Mouse (Mus musculus): ENCODE results near the gene Gm29609. TPM values are rescaled to one million over a fixed set of nuclear protein-coding genes. Genes with fewer than 3 reads are reported as not detected.
A peak's percentile ranks its signal among the peaks of the same experiment; 100 is the strongest.
"Not testable (repeated sequence)": the region's sequence is repeated elsewhere in the genome, so short reads cannot be mapped to it uniquely, and the experiment has no call there.

The Gm29609 gene
- polyA plus RNA-seq, 1 experiment, result 2.6 TPM

GRCm38 (mm10) chr5:31218294-31218693 is 38.6 kb upstream of the Gm29609 start:
- Histone ChIP-seq H3K27me3 (ENCODE audit: control insufficient read depth, insufficient read depth, insufficient read length) (no peaks in the 10 kb centered on the region), H3K4me3 (no peak overlapping the region), H3K4me2 (ENCODE audit: low read depth) (peak overlapping the region; percentile 82), H3K36me3 (ENCODE audit: control insufficient read depth, insufficient read depth) (no peaks in the 10 kb centered on the region), H3K79me2 (ENCODE audit: control insufficient read depth, insufficient read depth) (peaks cover 69% of the 10 kb centered on the region), H3ac (ENCODE audit: control insufficient read depth, insufficient read length) (no peak overlapping the region)
- no peak for TF ChIP-seq MAX (IDR thresholded peaks at IDR 0.05; ENCODE audit: low read depth)
- no peak for TF ChIP-seq MYOD1 (IDR thresholded peaks at IDR 0.05; ENCODE audit: control insufficient read depth in 1 of 3, insufficient read length in 2 of 3, low read depth in 2 of 3)
- TF ChIP-seq SRF (IDR thresholded peaks at IDR 0.05; ENCODE audit: control insufficient read depth, insufficient read length, low read depth), result no peak
- no peak for TF ChIP-seq POLR2A (IDR thresholded peaks at IDR 0.05; ENCODE audit: insufficient read length, low read depth)

GRCm38 (mm10) chr5:31216554-31216953 is 36.8 kb upstream of the Gm29609 start:
- not testable (repeated sequence) for H3K36me3 ChIP-seq (ENCODE audit: control insufficient read depth, insufficient read depth); H3K4me2 ChIP-seq (ENCODE audit: low read depth); H3K27me3 ChIP-seq (ENCODE audit: control insufficient read depth, insufficient read depth, insufficient read length); H3K4me3 ChIP-seq; H3ac ChIP-seq (ENCODE audit: control insufficient read depth, insufficient read length)
- peaks cover 86% of the 10 kb centered on the region for H3K79me2 ChIP-seq (ENCODE audit: control insufficient read depth, insufficient read depth)

- Histone ChIP-seq H3K4me3 (no peak overlapping the region), H3K36me3 (ENCODE audit: control insufficient read depth, insufficient read depth) (peaks cover 32% of the 10 kb centered on the region), H3ac (ENCODE audit: control insufficient read depth, insufficient read length) (no peak overlapping the region), H3K4me2 (ENCODE audit: low read depth) (no peak overlapping the region), H3K79me2 (ENCODE audit: control insufficient read depth, insufficient read depth) (peaks cover 25% of the 10 kb centered on the region), H3K27me3 (ENCODE audit: control insufficient read depth, insufficient read depth, insufficient read length) (no peaks in the 10 kb centered on the region)
- TF ChIP-seq REST (IDR thresholded peaks at IDR 0.05; ENCODE audit: insufficient read depth, insufficient read length), result no peak
- no peak for TF ChIP-seq USF1 (IDR thresholded peaks at IDR 0.05; ENCODE audit: low read depth)
- TF ChIP-seq TCF12 (IDR thresholded peaks at IDR 0.05; ENCODE audit: insufficient read depth, poor library complexity, severe bottlenecking), result no peak
- no peak for TF ChIP-seq POLR2A (IDR thresholded peaks at IDR 0.05; ENCODE audit: insufficient read length, low read depth)
- TF ChIP-seq MAX (IDR thresholded peaks at IDR 0.05; ENCODE audit: low read depth), result no peak
- no peak for TF ChIP-seq MYOG (IDR thresholded peaks at IDR 0.05; ENCODE audit: control insufficient read depth in 1 of 3, insufficient read depth in 1 of 3, insufficient read length in 2 of 3, low read depth in 2 of 3)
- TF ChIP-seq POLR2AphosphoS2 (IDR thresholded peaks at IDR 0.05; ENCODE audit: insufficient read length, low read depth), result no peak
- no peak for TF ChIP-seq TCF3 (IDR thresholded peaks at IDR 0.05; ENCODE audit: insufficient read length, low read depth)
These were observed 24.7 kb upstream of the Gm29609 start for GRCm38 (mm10) chr5:31204421-31204820.

GRCm38 (mm10) chr5:31203866-31204265 is 24.2 kb upstream of the Gm29609 start:
- no peak overlapping the region for H3K4me2 ChIP-seq (ENCODE audit: low read depth)
- no peaks in the 10 kb centered on the region for H3K27me3 ChIP-seq (ENCODE audit: control insufficient read depth, insufficient read depth, insufficient read length)
- peaks cover 20% of the 10 kb centered on the region for H3K79me2 ChIP-seq (ENCODE audit: control insufficient read depth, insufficient read depth)
- TF ChIP-seq REST (IDR thresholded peaks at IDR 0.05; ENCODE audit: insufficient read depth, insufficient read length) (no peak), POLR2A (IDR thresholded peaks at IDR 0.05; ENCODE audit: insufficient read length, low read depth) (no peak), E2F4 (IDR thresholded peaks at IDR 0.05; ENCODE audit: insufficient read depth) (no peak), USF1 (IDR thresholded peaks at IDR 0.05; ENCODE audit: low read depth) (no peak), MYOD1 (IDR thresholded peaks at IDR 0.05; ENCODE audit: control insufficient read depth in 1 of 3, insufficient read length in 2 of 3, low read depth in 2 of 3) (no peak), TCF3 (IDR thresholded peaks at IDR 0.05; ENCODE audit: insufficient read length, low read depth) (no peak), POLR2AphosphoS2 (IDR thresholded peaks at IDR 0.05; ENCODE audit: insufficient read length, low read depth) (no peak), MYOG (IDR thresholded peaks at IDR 0.05; ENCODE audit: control insufficient read depth in 1 of 3, insufficient read depth in 1 of 3, insufficient read length in 2 of 3, low read depth in 2 of 3) (no peak), TCF12 (IDR thresholded peaks at IDR 0.05; ENCODE audit: insufficient read depth, poor library complexity, severe bottlenecking) (no peak), CEBPB (IDR thresholded peaks at IDR 0.05; ENCODE audit: insufficient read depth, poor library complexity, severe bottlenecking) (no peak), SRF (IDR thresholded peaks at IDR 0.05; ENCODE audit: control insufficient read depth, insufficient read length, low read depth) (no peak), MAX (IDR thresholded peaks at IDR 0.05; ENCODE audit: low read depth) (no peak)
- no peak overlapping the region for H3ac ChIP-seq (ENCODE audit: control insufficient read depth, insufficient read length)
- H3K4me3 ChIP-seq, result no peak overlapping the region
- H3K36me3 ChIP-seq (ENCODE audit: control insufficient read depth, insufficient read depth), result peaks cover 37% of the 10 kb centered on the region

GRCm38 (mm10) chr5:31202933-31203332 is 23.2 kb upstream of the Gm29609 start:
- TF ChIP-seq SRF (IDR thresholded peaks at IDR 0.05; ENCODE audit: control insufficient read depth, insufficient read length, low read depth), result no peak
- TF ChIP-seq POLR2AphosphoS2 (IDR thresholded peaks at IDR 0.05; ENCODE audit: insufficient read length, low read depth), result no peak
- no peak for TF ChIP-seq TCF3 (IDR thresholded peaks at IDR 0.05; ENCODE audit: insufficient read length, low read depth)
- no peak for TF ChIP-seq POLR2A (IDR thresholded peaks at IDR 0.05; ENCODE audit: insufficient read length, low read depth)
- TF ChIP-seq CEBPB (IDR thresholded peaks at IDR 0.05; ENCODE audit: insufficient read depth, poor library complexity, severe bottlenecking), result no peak
- no peak for TF ChIP-seq REST (IDR thresholded peaks at IDR 0.05; ENCODE audit: insufficient read depth, insufficient read length)
- TF ChIP-seq E2F4 (IDR thresholded peaks at IDR 0.05; ENCODE audit: insufficient read depth), result no peak
- TF ChIP-seq USF1 (IDR thresholded peaks at IDR 0.05; ENCODE audit: low read depth), result no peak
- no peak for TF ChIP-seq TCF12 (IDR thresholded peaks at IDR 0.05; ENCODE audit: insufficient read depth, poor library complexity, severe bottlenecking)
- no peak for TF ChIP-seq MAX (IDR thresholded peaks at IDR 0.05; ENCODE audit: low read depth)
- TF ChIP-seq MYOG (IDR thresholded peaks at IDR 0.05; ENCODE audit: control insufficient read depth in 1 of 3, insufficient read depth in 1 of 3, insufficient read length in 2 of 3, low read depth in 2 of 3), result no peak
- no peak for TF ChIP-seq MYOD1 (IDR thresholded peaks at IDR 0.05; ENCODE audit: control insufficient read depth in 1 of 3, insufficient read length in 2 of 3, low read depth in 2 of 3)
- H3K4me2 ChIP-seq (ENCODE audit: low read depth), result peak overlapping the region; percentile 90
- peaks cover 12% of the 10 kb centered on the region for H3K79me2 ChIP-seq (ENCODE audit: control insufficient read depth, insufficient read depth)
- H3K4me3 ChIP-seq, result peak overlapping the region; percentile 90
- H3K27me3 ChIP-seq (ENCODE audit: control insufficient read depth, insufficient read depth, insufficient read length), result no peaks in the 10 kb centered on the region
- no peak overlapping the region for H3ac ChIP-seq (ENCODE audit: control insufficient read depth, insufficient read length)
- peaks cover 44% of the 10 kb centered on the region for H3K36me3 ChIP-seq (ENCODE audit: control insufficient read depth, insufficient read depth)

Measured in myocyte (in vitro differentiated cells).